Mouse (Mus musculus): ENCODE data around the gene Nostrin.

DNA sequence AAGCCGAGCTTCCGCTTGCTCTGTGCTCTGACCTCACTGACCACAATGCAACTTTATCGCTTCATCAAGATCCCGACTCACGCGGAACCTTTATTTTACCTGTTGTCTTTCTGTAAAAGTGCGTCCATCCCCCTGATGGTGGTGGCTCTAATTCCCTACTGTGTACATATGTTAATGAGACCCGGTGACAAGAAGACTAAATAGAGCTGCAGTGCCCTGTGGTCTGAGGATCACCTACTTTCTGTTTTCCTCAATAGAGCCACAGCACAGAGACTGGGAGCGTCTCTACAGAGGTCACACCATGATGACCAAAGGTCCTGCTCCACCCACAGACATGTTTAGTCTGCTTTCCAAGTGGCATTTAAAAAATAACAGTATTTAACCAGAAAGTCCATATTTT lies 91.3 kb downstream of the Nostrin start:
- TF ChIP-seq CTCF (IDR thresholded peaks at IDR 0.05; ENCODE audit: control insufficient read depth, insufficient read depth, low read length): no peak
- TF ChIP-seq POLR2A (IDR thresholded peaks at IDR 0.05; ENCODE audit: borderline replicate concordance, control insufficient read depth, low read depth, low read length): no peak
